13 mouse cellular contexts compared by ENCODE assay signal in the genomic region with DNA sequence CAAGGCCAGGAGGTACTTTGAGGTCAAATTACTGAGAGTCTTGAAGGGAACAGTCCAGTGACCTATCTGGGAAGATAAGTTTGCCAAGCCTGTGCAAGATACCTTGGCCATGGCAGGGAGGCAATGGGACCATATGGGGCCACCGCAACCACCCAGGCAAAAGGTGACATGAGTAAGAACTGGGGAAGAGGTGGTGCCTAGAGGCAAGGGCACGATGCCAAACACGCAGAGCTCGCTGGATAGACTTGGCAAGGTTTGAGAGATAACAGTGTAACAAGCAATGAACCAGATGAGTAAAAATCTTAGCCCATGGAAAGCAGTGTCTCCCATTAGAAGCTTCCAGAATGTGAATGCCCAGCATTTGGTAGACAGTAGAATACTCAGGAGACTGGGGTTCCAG.
A peak's percentile ranks its signal among the peaks of the same experiment; 100 is the strongest.
DNase-seq lines count a peak whose midpoint lies in the region; ATAC-seq and TF ChIP-seq lines count a peak whose summit lies in the region.
"Had no signal": no experiment of that assay in that cellular context is flagged by ENCODE, and none has a peak within 500 bp of the region (broad histone marks: within the 10 kb centered on the region; RNA-seq: fewer than 3 reads in every experiment).

No protein-coding gene starts in this region.

- H3K4me3 ChIP-seq in heart, embryonic 12.5 days: no peak overlapping the region
- H3K4me3 ChIP-seq in heart, postnatal 0 days (ENCODE audit: low read depth, low read length): no peak overlapping the region
- H3K4me3 ChIP-seq in midbrain, embryonic 15.5 days: no peak overlapping the region
- no peak overlapping the region for H3K4me3 ChIP-seq in liver, postnatal 0 days (ENCODE audit: low read depth, low read length)
- H3K4me3 ChIP-seq: gastrocnemius, adult 2 months; hindbrain, embryonic 10.5 days; limb, embryonic 12.5 days; midbrain, embryonic 13.5 days had no signal

- H3K36me3 ChIP-seq in heart, embryonic 12.5 days: no peaks in the 10 kb centered on the region
- H3K36me3 ChIP-seq in heart, postnatal 0 days (replicated peaks; ENCODE audit: control insufficient read depth, insufficient read depth, low read length): no peaks in the 10 kb centered on the region
- H3K36me3 ChIP-seq in midbrain, embryonic 15.5 days (replicated peaks): no peaks in the 10 kb centered on the region
- no peaks in the 10 kb centered on the region for H3K36me3 ChIP-seq in liver, postnatal 0 days (replicated peaks; ENCODE audit: insufficient read depth, low read length)
- H3K36me3 ChIP-seq: hindbrain, embryonic 10.5 days; limb, embryonic 12.5 days; midbrain, embryonic 13.5 days had no signal

- H3K4me1 ChIP-seq in heart, embryonic 12.5 days (replicated peaks): no peaks in the 10 kb centered on the region
- peaks cover 8% of the 10 kb centered on the region for H3K4me1 ChIP-seq in heart, postnatal 0 days (ENCODE audit: control insufficient read depth, insufficient read depth)
- H3K4me1 ChIP-seq in midbrain, embryonic 15.5 days: no peaks in the 10 kb centered on the region
- no peaks in the 10 kb centered on the region for H3K4me1 ChIP-seq in liver, postnatal 0 days (ENCODE audit: insufficient read depth)
- H3K4me1 ChIP-seq: hindbrain, embryonic 10.5 days; midbrain, embryonic 13.5 days had no signal

- no peak overlapping the region for H3K9ac ChIP-seq in heart, embryonic 12.5 days
- no peak overlapping the region for H3K9ac ChIP-seq in heart, postnatal 0 days (replicated peaks; ENCODE audit: low read depth, low read length)
- no peak overlapping the region for H3K9ac ChIP-seq in midbrain, embryonic 15.5 days
- no peak overlapping the region for H3K9ac ChIP-seq in liver, postnatal 0 days (replicated peaks)
- H3K9ac ChIP-seq: limb, embryonic 12.5 days; midbrain, embryonic 13.5 days had no signal

- no peak overlapping the region for H3K4me2 ChIP-seq in heart, embryonic 12.5 days
- no peak overlapping the region for H3K4me2 ChIP-seq in heart, postnatal 0 days (ENCODE audit: low read depth, low read length)
- H3K4me2 ChIP-seq in midbrain, embryonic 15.5 days: no peak overlapping the region
- H3K4me2 ChIP-seq in liver, postnatal 0 days (ENCODE audit: low read depth, low read length): no peak overlapping the region
- H3K4me2 ChIP-seq: limb, embryonic 12.5 days; midbrain, embryonic 13.5 days had no signal

- TF ChIP-seq EP300 in heart, postnatal 0 days (IDR thresholded peaks at IDR 0.05; ENCODE audit: low read depth): no peak
- TF ChIP-seq EP300 in liver, postnatal 0 days (IDR thresholded peaks at IDR 0.05; ENCODE audit: low read depth): no peak

- 71% methylated on average over 4 of the region's 4 CpGs for WGBS in heart, embryonic 12.5 days
- WGBS in heart, postnatal 0 days: 42% methylated on average over 4 of the region's 4 CpGs
- 91% methylated on average over 4 of the region's 4 CpGs for WGBS in midbrain, embryonic 15.5 days
- WGBS in liver, postnatal 0 days (ENCODE audit: insufficient replicate concordance): 65% methylated on average over 4 of the region's 4 CpGs

- TF ChIP-seq CTCF in heart, postnatal 0 days (IDR thresholded peaks at IDR 0.05; ENCODE audit: low read depth): no peak
- TF ChIP-seq CTCF in liver, postnatal 0 days (IDR thresholded peaks at IDR 0.05; ENCODE audit: low read depth): no peak

- no peak overlapping the region for H3K27ac ChIP-seq in heart, embryonic 12.5 days (ENCODE audit: poor library complexity, severe bottlenecking)
- H3K27ac ChIP-seq in heart, postnatal 0 days (ENCODE audit: low read depth): no peak overlapping the region; the same call in 1 of the 2 replicates
- no peak overlapping the region for H3K27ac ChIP-seq in midbrain, embryonic 15.5 days
- no peak overlapping the region for H3K27ac ChIP-seq in liver, postnatal 0 days (ENCODE audit: low read depth)
- H3K27ac ChIP-seq: hindbrain, embryonic 10.5 days; limb, embryonic 12.5 days; midbrain, embryonic 13.5 days had no signal

- peak; percentile 23 to 58 for DNase-seq in heart, adult 18-20 months
- DNase-seq in 3T3-L1 (ENCODE audit: low read depth, low spot score): peak; percentile 46
- peak; percentile 73 for DNase-seq in adrenal gland, postnatal 14 days
- peak; percentile 38 for DNase-seq in heart, postnatal 0 days (ENCODE audit: low spot score)
- DNase-seq in liver, postnatal 0 days: no peak
- DNase-seq: gastrocnemius, adult 2 months had no signal

- no peaks in the 10 kb centered on the region for H3K9me3 ChIP-seq in heart, embryonic 12.5 days (replicated peaks)
- no peaks in the 10 kb centered on the region for H3K9me3 ChIP-seq in heart, postnatal 0 days (replicated peaks; ENCODE audit: control insufficient read depth, low read length)
- no peaks in the 10 kb centered on the region for H3K9me3 ChIP-seq in midbrain, embryonic 15.5 days
- H3K9me3 ChIP-seq in liver, postnatal 0 days (ENCODE audit: low read length): no peaks in the 10 kb centered on the region
- H3K9me3 ChIP-seq: hindbrain, embryonic 10.5 days; limb, embryonic 12.5 days; midbrain, embryonic 13.5 days had no signal

- ATAC-seq in heart, embryonic 12.5 days (ENCODE audit: insufficient number of reproducible peaks, low FRiP score): no peak
- ATAC-seq in heart, postnatal 0 days (ENCODE audit: insufficient read depth, low read depth): peak; percentile 33; the same call in 1 of the 2 replicates
- no peak for ATAC-seq in CD4-positive, CD25-positive, alpha-beta regulatory T cell, adult 4 months
- ATAC-seq in midbrain, embryonic 15.5 days (replicated peaks): no peak
- ATAC-seq in liver, postnatal 0 days: no peak
- ATAC-seq: intestine, embryonic 16.5 days; midbrain, embryonic 13.5 days had no signal

- 0 out of 2 replicates have a peak, but pooled peaks cover 4% of the 10 kb centered on the region for H3K27me3 ChIP-seq in heart, embryonic 12.5 days (replicated peaks)
- no peaks in the 10 kb centered on the region for H3K27me3 ChIP-seq in heart, postnatal 0 days (ENCODE audit: control insufficient read depth, insufficient read depth, low read length)
- no peaks in the 10 kb centered on the region for H3K27me3 ChIP-seq in midbrain, embryonic 15.5 days (replicated peaks)
- 0 out of 2 replicates have a peak, but pooled peaks cover 3% of the 10 kb centered on the region for H3K27me3 ChIP-seq in liver, postnatal 0 days (ENCODE audit: insufficient read depth, low read length)
- H3K27me3 ChIP-seq: midbrain, embryonic 13.5 days had no signal
